Mouse (Mus musculus) stomach, postnatal 0 days (tissue): Measurements from ENCODE around the gene Myo10.

ENCODE experiments used
- CTCF ChIP-seq: IDR thresholded peaks from 2 replicates; pipeline ENCODE4 v1.5.1; 2016; ENCODE audit warnings: antibody characterized with exemption, low read depth, mild to moderate bottlenecking, moderate library complexity
- EP300 ChIP-seq: optimal IDR thresholded peaks from 2 replicates; pipeline ENCODE3; 2016; ENCODE audit warnings: antibody characterized with exemption

DNA sequence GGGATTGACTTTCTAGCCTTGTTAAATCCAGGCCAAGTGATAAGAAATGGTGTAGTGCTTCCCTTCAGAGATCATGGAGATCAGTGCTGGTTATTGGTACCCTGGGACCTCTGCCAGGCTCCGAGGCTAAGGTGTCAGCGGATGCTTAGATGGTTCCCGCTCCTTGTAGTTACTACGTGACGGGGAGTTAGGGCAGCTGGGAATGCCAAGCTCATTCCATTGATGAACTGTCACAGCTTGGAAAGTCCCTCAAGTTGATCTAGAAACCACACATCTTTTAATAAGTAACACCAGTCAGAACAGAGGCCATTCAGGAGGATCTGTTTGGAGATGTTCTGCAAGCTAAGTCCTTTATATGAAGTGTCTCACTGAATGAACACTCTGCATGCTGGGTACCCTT, 16.9 kb downstream of the Myo10 start:
- TF ChIP-seq CTCF: no peak
- TF ChIP-seq EP300: no peak
